Mouse (Mus musculus) left cerebral cortex, postnatal 10 days (tissue): ENCODE results near the gene Ppil3. TPM values are rescaled to one million over a fixed set of nuclear protein-coding genes. Genes with fewer than 3 reads are reported as not detected.

ENCODE experiments used
- total RNA-seq, 2 experiments: library from RNA; stranded (reverse); gene quantifications; 2 replicates each; pipeline ENCODE4 v1.2.3; 2021

The Ppil3 gene
- total RNA-seq, 2 experiments from 2014 or later, result 29.0 to 30.0 TPM

Other genes with a start within 250 kb of the Ppil3 start
- gene Aox4, start 235.1 kb downstream of the Ppil3 start, total RNA-seq, result 10 to 100 TPM; 13.1 to 13.3 TPM
- gene Aox2, start 167.2 kb downstream of the Ppil3 start, total RNA-seq, result under 1 TPM; 0.06 to 0.08 TPM
- 100 to 1,000 TPM; 264 to 272 TPM for gene Bzw1, start 52.6 kb downstream of the Ppil3 start, total RNA-seq
- gene Clk1, start 21.4 kb downstream of the Ppil3 start, total RNA-seq, result 100 to 1,000 TPM in 1 of 2 experiments, 10 to 100 TPM in 1; 98.2 to 104 TPM
- 10 to 100 TPM; 19.9 to 20.3 TPM for gene Nif3l1, start 335 bp downstream of the Ppil3 start, total RNA-seq
- 10 to 100 TPM; 19.2 to 20.2 TPM for gene Orc2, start 59.6 kb upstream of the Ppil3 start, total RNA-seq
- 10 to 100 TPM; 68.6 to 70.4 TPM for gene Fam126b, start 140.8 kb upstream of the Ppil3 start, total RNA-seq
- 10 to 100 TPM; 91.0 to 99.5 TPM for gene Ndufb3, start 140.9 kb upstream of the Ppil3 start, total RNA-seq